Mouse (Mus musculus): ENCODE data around the gene Fndc5. TPM values are rescaled to one million over a fixed set of nuclear protein-coding genes. Genes with fewer than 3 reads are reported as not detected.
A peak's percentile ranks its signal among the peaks of the same experiment; 100 is the strongest.

Fndc5 gene
- total and polyA plus RNA-seq, 2 experiments from 2014 or later, result 19.6 to 38.4 TPM

- Histone ChIP-seq H3K36me3 (ENCODE audit: insufficient read depth, low read length) (no peaks in the 10 kb centered on the region), H3K9ac (replicated peaks; ENCODE audit: low read length) (peak overlapping the region; percentile 89), H3K27ac (peak overlapping the region; percentile 81; the same call in 1 of the 2 replicates), H3K27me3 (ENCODE audit: insufficient read depth, low read length) (no peaks in the 10 kb centered on the region), H3K9me3 (ENCODE audit: low read length) (no peaks in the 10 kb centered on the region), H3K4me1 (ENCODE audit: insufficient read depth, low read length) (peaks cover 11% of the 10 kb centered on the region), H3K4me2 (ENCODE audit: low read depth, low read length) (peak overlapping the region; percentile 79), H3K4me3 (ENCODE audit: low read length) (peak overlapping the region; percentile 87)
- no peak for DNase-seq (ENCODE audit: low spot score)
- 44% methylated on average over 5 of the region's 5 CpGs for WGBS
- TF ChIP-seq CTCF (IDR thresholded peaks at IDR 0.05; ENCODE audit: low read depth), result no peak
- no peak for ATAC-seq
These were observed 51.4 kb downstream of the Fndc5 start for GRCm38 (mm10) chr4:129188041-129188659.

- peak overlapping the region; percentile 79 for H3K4me2 ChIP-seq (ENCODE audit: low read depth, low read length)
- H3K9me3 ChIP-seq (ENCODE audit: low read length), result no peaks in the 10 kb centered on the region
- H3K9ac ChIP-seq (replicated peaks; ENCODE audit: low read length), result peak overlapping the region; percentile 89
- under 1% methylated on average over 64 of the region's 74 CpGs for WGBS
- DNase-seq (ENCODE audit: low spot score) (peak; percentile 66), ATAC-seq (no peak; the same call in 1 of the 2 replicates)
- peak overlapping the region; percentile 87 for H3K4me3 ChIP-seq (ENCODE audit: low read length)
- no peak for TF ChIP-seq CTCF (IDR thresholded peaks at IDR 0.05; ENCODE audit: low read depth)
- no peaks in the 10 kb centered on the region for H3K36me3 ChIP-seq (ENCODE audit: insufficient read depth, low read length)
- peak overlapping the region; percentile 81 for H3K27ac ChIP-seq
- no peaks in the 10 kb centered on the region for H3K27me3 ChIP-seq (ENCODE audit: insufficient read depth, low read length)
- H3K4me1 ChIP-seq (ENCODE audit: insufficient read depth, low read length), result peaks cover 11% of the 10 kb centered on the region
These were observed 52.2 kb downstream of the Fndc5 start for GRCm38 (mm10) chr4:129188803-129189541.

GRCm38 (mm10) chr4:129189542-129190519 is 53.0 kb downstream of the Fndc5 start, which contains the start of the genes S100pbp and Yars:
S100pbp (minus strand) TSS chr4:129189727.
Yars (plus strand) TSS chr4:129189760.
- peak within 1 kb of the TSS; percentile 82 for H3K27ac ChIP-seq
- no peaks in the 10 kb centered on the region for H3K9me3 ChIP-seq (ENCODE audit: low read length)
- H3K36me3 ChIP-seq (ENCODE audit: insufficient read depth, low read length), result no peaks in the 10 kb centered on the region
- ATAC-seq, result peak; percentile 95
- peaks cover 11% of the 10 kb centered on the region for H3K4me1 ChIP-seq (ENCODE audit: insufficient read depth, low read length)
- H3K27me3 ChIP-seq (ENCODE audit: insufficient read depth, low read length), result no peaks in the 10 kb centered on the region
- TF ChIP-seq CTCF (IDR thresholded peaks at IDR 0.05; ENCODE audit: low read depth), result peak; percentile 38
- H3K4me2 ChIP-seq (ENCODE audit: low read depth, low read length), result peak within 1 kb of the TSS; percentile 81
- under 1% methylated on average over 57 of the region's 58 CpGs for WGBS
- peak; percentile 99 for DNase-seq (ENCODE audit: low spot score)
- H3K9ac ChIP-seq (replicated peaks; ENCODE audit: low read length), result peak within 1 kb of the TSS; percentile 89
- H3K4me3 ChIP-seq (ENCODE audit: low read length), result peak within 1 kb of the TSS; percentile 87

- ATAC-seq (no peak), DNase-seq (ENCODE audit: low spot score) (peak; percentile 18)
- WGBS, result 4% methylated on average over 12 of the region's 12 CpGs
- 0 out of 2 replicates have a peak, but pooled peaks cover 3% of the 10 kb centered on the region for H3K36me3 ChIP-seq (ENCODE audit: insufficient read depth, low read length)
- peak overlapping the region; percentile 82 for H3K27ac ChIP-seq
- peak overlapping the region; percentile 87 for H3K4me3 ChIP-seq (ENCODE audit: low read length)
- H3K4me1 ChIP-seq (ENCODE audit: insufficient read depth, low read length), result peaks cover 11% of the 10 kb centered on the region
- peak overlapping the region; percentile 89 for H3K9ac ChIP-seq (replicated peaks; ENCODE audit: low read length)
- no peak for TF ChIP-seq CTCF (IDR thresholded peaks at IDR 0.05; ENCODE audit: low read depth)
- H3K9me3 ChIP-seq (ENCODE audit: low read length), result no peaks in the 10 kb centered on the region
- H3K27me3 ChIP-seq (ENCODE audit: insufficient read depth, low read length), result no peaks in the 10 kb centered on the region
- H3K4me2 ChIP-seq (ENCODE audit: low read depth, low read length), result peak overlapping the region; percentile 81
These were observed 53.7 kb downstream of the Fndc5 start for GRCm38 (mm10) chr4:129190538-129190937.

- Histone ChIP-seq H3K4me2 (ENCODE audit: low read depth, low read length) (no peak overlapping the region; the same call in 1 of the 2 replicates), H3K4me3 (ENCODE audit: low read length) (no peak overlapping the region), H3K36me3 (ENCODE audit: insufficient read depth, low read length) (peaks cover 10% of the 10 kb centered on the region; the same call in 1 of the 2 replicates), H3K9me3 (ENCODE audit: low read length) (no peaks in the 10 kb centered on the region), H3K4me1 (ENCODE audit: insufficient read depth, low read length) (peaks cover 11% of the 10 kb centered on the region), H3K9ac (replicated peaks; ENCODE audit: low read length) (no peak overlapping the region), H3K27me3 (ENCODE audit: insufficient read depth, low read length) (no peaks in the 10 kb centered on the region), H3K27ac (no peak overlapping the region)
- TF ChIP-seq CTCF (IDR thresholded peaks at IDR 0.05; ENCODE audit: low read depth), result no peak
- no peak for ATAC-seq
- 77% methylated on average over 5 of the region's 5 CpGs for WGBS
- DNase-seq (ENCODE audit: low spot score), result no peak
These were observed 54.9 kb downstream of the Fndc5 start for GRCm38 (mm10) chr4:129191691-129192090.

Other genes starting within 250 kb of the Fndc5 start
- gene Azin2, start 174.6 kb upstream of the Fndc5 start, total RNA-seq (2014; rRNA removed), result 32.7 and 35.0 TPM in 2 replicates
- 32.9 and 33.0 TPM in 2 replicates for gene Azin2, start 174.6 kb upstream of the Fndc5 start, polyA plus RNA-seq (2015; fragmentation: Nextera tagmentation; extraction: Ambion mirVana)
- 24.9 and 32.3 TPM in 2 replicates for gene Ak2, start 145.0 kb upstream of the Fndc5 start, total RNA-seq (2014; rRNA removed)
- gene Ak2, start 145.0 kb upstream of the Fndc5 start, polyA plus RNA-seq (2015; fragmentation: Nextera tagmentation; extraction: Ambion mirVana), result 78.5 and 82.9 TPM in 2 replicates
- gene Rnf19b, start 78.7 kb upstream of the Fndc5 start, total RNA-seq (2014; rRNA removed), result 141 and 156 TPM in 2 replicates
- gene Rnf19b, start 78.7 kb upstream of the Fndc5 start, polyA plus RNA-seq (2015; fragmentation: Nextera tagmentation; extraction: Ambion mirVana), result 29.9 and 31.8 TPM in 2 replicates
- not detected in 2 replicates for gene Tmem54, start 31.5 kb upstream of the Fndc5 start, total RNA-seq (2014; rRNA removed)
- 0.19 and 0.39 TPM in 2 replicates for gene Tmem54, start 31.5 kb upstream of the Fndc5 start, polyA plus RNA-seq (2015; fragmentation: Nextera tagmentation; extraction: Ambion mirVana)
- 270 and 290 TPM in 2 replicates for gene Hpca, start 15.0 kb upstream of the Fndc5 start, total RNA-seq (2014; rRNA removed)
- 179 and 202 TPM in 2 replicates for gene Hpca, start 15.0 kb upstream of the Fndc5 start, polyA plus RNA-seq (2015; fragmentation: Nextera tagmentation; extraction: Ambion mirVana)
- gene S100pbp, start 52.7 kb downstream of the Fndc5 start, total RNA-seq (2014; rRNA removed), result 35.9 and 36.8 TPM in 2 replicates
- gene S100pbp, start 52.7 kb downstream of the Fndc5 start, polyA plus RNA-seq (2015; fragmentation: Nextera tagmentation; extraction: Ambion mirVana), result 16.2 and 16.9 TPM in 2 replicates
- 56.0 and 79.6 TPM in 2 replicates for gene Yars, start 52.8 kb downstream of the Fndc5 start, total RNA-seq (2014; rRNA removed)
- 101 and 102 TPM in 2 replicates for gene Yars, start 52.8 kb downstream of the Fndc5 start, polyA plus RNA-seq (2015; fragmentation: Nextera tagmentation; extraction: Ambion mirVana)
- 23.1 and 29.0 TPM in 2 replicates for gene C77080, start 124.4 kb downstream of the Fndc5 start, total RNA-seq (2014; rRNA removed)
- gene C77080, start 124.4 kb downstream of the Fndc5 start, polyA plus RNA-seq (2015; fragmentation: Nextera tagmentation; extraction: Ambion mirVana), result 4.9 and 5.3 TPM in 2 replicates
- 1.9 and 3.3 TPM in 2 replicates for gene Sync, start 150.6 kb downstream of the Fndc5 start, total RNA-seq (2014; rRNA removed)
- 1.9 and 2.0 TPM in 2 replicates for gene Sync, start 150.6 kb downstream of the Fndc5 start, polyA plus RNA-seq (2015; fragmentation: Nextera tagmentation; extraction: Ambion mirVana)
- 71.3 and 83.2 TPM in 2 replicates for gene Rbbp4, start 198.4 kb downstream of the Fndc5 start, total RNA-seq (2014; rRNA removed)
- gene Rbbp4, start 198.4 kb downstream of the Fndc5 start, polyA plus RNA-seq (2015; fragmentation: Nextera tagmentation; extraction: Ambion mirVana), result 234 and 236 TPM in 2 replicates
- 4.3 and 5.7 TPM in 2 replicates for gene Zbtb8os, start 198.7 kb downstream of the Fndc5 start, total RNA-seq (2014; rRNA removed)
- 23.5 and 27.4 TPM in 2 replicates for gene Zbtb8os, start 198.7 kb downstream of the Fndc5 start, polyA plus RNA-seq (2015; fragmentation: Nextera tagmentation; extraction: Ambion mirVana)
- gene Zbtb8a, start 241.1 kb downstream of the Fndc5 start, total RNA-seq (2014; rRNA removed), result 26.9 and 29.6 TPM in 2 replicates
- 14.9 and 15.3 TPM in 2 replicates for gene Zbtb8a, start 241.1 kb downstream of the Fndc5 start, polyA plus RNA-seq (2015; fragmentation: Nextera tagmentation; extraction: Ambion mirVana)